Mouse (Mus musculus) hindbrain, embryonic 14.5 days (tissue): ENCODE measurements at regions not wholly inside any gene's neighbourhood (a gene's known extent, or its start where the extent isn't known, plus 50 kb on each side); places are given as distances from the start of the nearest gene placed in this dataset.

Source experiments
- ATAC-seq: fragments of 200-750 bp; cut with Nextera tagmentation; 2 replicates; pipeline ENCODE4 v1.8.0; 2017; ENCODE audit warnings: moderate number of reproducible peaks, mild to moderate bottlenecking, moderate TSS enrichment, moderate library complexity; ENCODE audit not compliant: low FRiP score
- DNase-seq: peaks from one replicate; pipeline ENCODE4 v3.0.0-alpha.2; 2015; ENCODE audit warnings: low spot score
- H3K27ac ChIP-seq: fragments of 300-500 bp; sonication (generic); 2 replicates; pipeline ENCODE4 v1.5.1; 2014; ENCODE audit warnings: mild to moderate bottlenecking, moderate library complexity
- H3K27me3 ChIP-seq: fragments of 300-500 bp; sonication (generic); 2 replicates; pipeline ENCODE4 v1.6.1; 2014; ENCODE audit warnings: mild to moderate bottlenecking, low read length, mixed read lengths; ENCODE audit not compliant: control insufficient read depth, insufficient read depth
- H3K36me3 ChIP-seq: fragments of 300-500 bp; sonication (generic); replicated peaks from 2 replicates; pipeline ENCODE4 v1.6.1; 2014; ENCODE audit not compliant: control insufficient read depth, insufficient read depth
- H3K4me1 ChIP-seq: fragments of 300-500 bp; sonication (generic); replicated peaks from 2 replicates; pipeline ENCODE4 v1.6.1; 2014; ENCODE audit warnings: antibody characterized with exemption, low read length, mixed read lengths; ENCODE audit not compliant: control insufficient read depth, insufficient read depth
- H3K4me2 ChIP-seq: fragments of 300-500 bp; sonication (generic); replicated peaks from 2 replicates; pipeline ENCODE4 v1.6.1; 2014; ENCODE audit warnings: mild to moderate bottlenecking, moderate library complexity
- H3K4me3 ChIP-seq: fragments of 300-500 bp; sonication (generic); replicated peaks from 2 replicates; pipeline ENCODE4 v1.5.1; 2014; ENCODE audit warnings: mild to moderate bottlenecking, low read length
- H3K9ac ChIP-seq: fragments of 300-500 bp; sonication (generic); 2 replicates; pipeline ENCODE4 v1.6.1; 2014
- H3K9me3 ChIP-seq: fragments of 300-500 bp; sonication (generic); 2 replicates; pipeline ENCODE4 v1.6.1; 2016; ENCODE audit warnings: low read length; ENCODE audit not compliant: control insufficient read depth
- WGBS: fragments of 180-500 bp; shearing (Covaris S2); extraction: QIAGEN DNeasy Blood & Tissue Kit; methylation state at CpG from one replicate; pipeline ENCODE4 v1.1.7; 2014; 5-methylcytosine and 5-hydroxymethylcytosine counted together

- H3K9ac ChIP-seq = no peak overlapping the region
- no peaks in the 10 kb centered on the region for H3K9me3 ChIP-seq
- H3K27ac ChIP-seq = no peak overlapping the region
- H3K4me1 ChIP-seq = no peaks in the 10 kb centered on the region
- no peaks in the 10 kb centered on the region for H3K36me3 ChIP-seq
- ATAC-seq (no peak), DNase-seq (no peak)
- no peaks in the 10 kb centered on the region for H3K27me3 ChIP-seq
- H3K4me3 ChIP-seq = no peak overlapping the region
- no peak overlapping the region for H3K4me2 ChIP-seq
Observed at GRCm38 (mm10) chr5:45082601-45083000, 283.1 kb upstream of the Ldb2 start.

GRCm38 (mm10) chr5:45076347-45076890 lies 276.9 kb upstream of the Ldb2 start:
- Histone ChIP-seq H3K9ac (no peak overlapping the region), H3K4me3 (no peak overlapping the region), H3K9me3 (no peaks in the 10 kb centered on the region), H3K36me3 (no peaks in the 10 kb centered on the region), H3K27me3 (no peaks in the 10 kb centered on the region), H3K4me2 (no peak overlapping the region), H3K27ac (no peak overlapping the region), H3K4me1 (no peaks in the 10 kb centered on the region)
- WGBS = 87% methylated on average over 4 of the region's 4 CpGs
- ATAC-seq (no peak), DNase-seq (no peak)

- Histone ChIP-seq H3K27ac (no peak overlapping the region), H3K4me2 (no peak overlapping the region), H3K27me3 (no peaks in the 10 kb centered on the region), H3K9me3 (no peaks in the 10 kb centered on the region), H3K36me3 (no peaks in the 10 kb centered on the region), H3K4me1 (no peaks in the 10 kb centered on the region), H3K9ac (no peak overlapping the region), H3K4me3 (no peak overlapping the region)
- ATAC-seq (no peak), DNase-seq (no peak)
Observed at GRCm38 (mm10) chr5:45075195-45075594, 275.7 kb upstream of the Ldb2 start.

- ATAC-seq (no peak), DNase-seq (no peak)
- no peaks in the 10 kb centered on the region for H3K36me3 ChIP-seq
- 98% methylated on average over 1 of the region's 1 CpGs for WGBS
- H3K27ac ChIP-seq = no peak overlapping the region
- no peak overlapping the region for H3K4me2 ChIP-seq
- H3K4me3 ChIP-seq = no peak overlapping the region
- no peaks in the 10 kb centered on the region for H3K9me3 ChIP-seq
- no peaks in the 10 kb centered on the region for H3K27me3 ChIP-seq
- no peak overlapping the region for H3K9ac ChIP-seq
- H3K4me1 ChIP-seq = no peaks in the 10 kb centered on the region
Observed at GRCm38 (mm10) chr5:45072529-45072928, 273.0 kb upstream of the Ldb2 start.

- H3K4me2 ChIP-seq = no peak overlapping the region
- no peaks in the 10 kb centered on the region for H3K4me1 ChIP-seq
- no peak for ATAC-seq
- H3K9me3 ChIP-seq = no peaks in the 10 kb centered on the region
- H3K27me3 ChIP-seq = no peaks in the 10 kb centered on the region
- no peak overlapping the region for H3K4me3 ChIP-seq
- DNase-seq = no peak
- H3K9ac ChIP-seq = no peak overlapping the region
- no peaks in the 10 kb centered on the region for H3K36me3 ChIP-seq
- WGBS = 62% methylated on average over 8 of the region's 8 CpGs
- no peak overlapping the region for H3K27ac ChIP-seq
Observed at GRCm38 (mm10) chr5:45065917-45066699, 266.6 kb upstream of the Ldb2 start.

GRCm38 (mm10) chr5:45062567-45062966 lies 263.1 kb upstream of the Ldb2 start:
- Histone ChIP-seq H3K4me1 (no peaks in the 10 kb centered on the region), H3K27ac (no peak overlapping the region), H3K27me3 (no peaks in the 10 kb centered on the region), H3K4me3 (no peak overlapping the region), H3K4me2 (no peak overlapping the region), H3K9me3 (no peaks in the 10 kb centered on the region), H3K9ac (no peak overlapping the region), H3K36me3 (no peaks in the 10 kb centered on the region)
- ATAC-seq (no peak), DNase-seq (no peak)
- 32% methylated on average over 2 of the region's 2 CpGs for WGBS

- Histone ChIP-seq H3K4me3 (no peak overlapping the region), H3K4me2 (no peak overlapping the region), H3K9me3 (no peaks in the 10 kb centered on the region), H3K36me3 (no peaks in the 10 kb centered on the region), H3K4me1 (no peaks in the 10 kb centered on the region), H3K27ac (no peak overlapping the region), H3K9ac (no peak overlapping the region), H3K27me3 (no peaks in the 10 kb centered on the region)
- ATAC-seq = no peak
- WGBS = 69% methylated on average over 4 of the region's 4 CpGs
- DNase-seq = no peak
Observed at GRCm38 (mm10) chr5:45055276-45055959, 255.9 kb upstream of the Ldb2 start.

GRCm38 (mm10) chr5:45049410-45049809 lies 249.9 kb upstream of the Ldb2 start:
- H3K9me3 ChIP-seq = no peaks in the 10 kb centered on the region
- H3K4me1 ChIP-seq = no peaks in the 10 kb centered on the region
- H3K27ac ChIP-seq = no peak overlapping the region
- H3K27me3 ChIP-seq = no peaks in the 10 kb centered on the region
- DNase-seq (no peak), ATAC-seq (no peak)
- no peak overlapping the region for H3K4me3 ChIP-seq
- no peak overlapping the region for H3K9ac ChIP-seq
- H3K36me3 ChIP-seq = no peaks in the 10 kb centered on the region
- no peak overlapping the region for H3K4me2 ChIP-seq

GRCm38 (mm10) chr5:45042914-45043313 lies 243.4 kb upstream of the Ldb2 start:
- Histone ChIP-seq H3K27me3 (no peaks in the 10 kb centered on the region), H3K36me3 (no peaks in the 10 kb centered on the region), H3K4me1 (no peaks in the 10 kb centered on the region), H3K9ac (no peak overlapping the region), H3K27ac (no peak overlapping the region), H3K4me3 (no peak overlapping the region), H3K4me2 (no peak overlapping the region), H3K9me3 (no peaks in the 10 kb centered on the region)
- WGBS = 87% methylated on average over 2 of the region's 2 CpGs
- DNase-seq (no peak), ATAC-seq (no peak)
